Mouse (Mus musculus): ENCODE data around the gene Iglon5. TPM values are rescaled to one million over a fixed set of nuclear protein-coding genes. Genes with fewer than 3 reads are reported as not detected.

The Iglon5 gene
- 0.80 and 2.2 TPM in 2 replicates for polyA plus RNA-seq (2016; fragmentation: Nextera tagmentation; extraction: Ambion mirVana)

- Histone ChIP-seq H3K4me1 (replicated peaks) (peaks cover 24% of the 10 kb centered on the region), H3K9me3 (no peaks in the 10 kb centered on the region), H3K36me3 (no peaks in the 10 kb centered on the region), H3K27ac (peak within 1 kb of the TSS; percentile 93), H3K27me3 (ENCODE audit: insufficient read depth, poor library complexity, severe bottlenecking) (peaks cover 13% of the 10 kb centered on the region; the same call in 1 of the 2 replicates), H3K4me3 (peak within 1 kb of the TSS; percentile 76)
- 1% methylated on average over 22 of the region's 41 CpGs for whole genome bisulfite sequencing
- DNase-seq (ENCODE audit: low spot score) = peak; percentile 43
Measured at GRCm38 (mm10) chr7:43489631-43490125, at the start of gene Iglon5. Gene Iglon5 (minus strand): TSS chr7:43490075.

GRCm38 (mm10) chr7:43538524-43538923 is 48.6 kb upstream of the Iglon5 start:
- DNase-seq (ENCODE audit: low spot score) = no peak
- no peak overlapping the region for H3K4me3 ChIP-seq
- H3K36me3 ChIP-seq = no peaks in the 10 kb centered on the region
- H3K4me1 ChIP-seq (replicated peaks) = no peaks in the 10 kb centered on the region
- WGBS = 72% methylated on average over 4 of the region's 4 CpGs
- H3K27me3 ChIP-seq (ENCODE audit: insufficient read depth, poor library complexity, severe bottlenecking) = no peaks in the 10 kb centered on the region
- H3K9me3 ChIP-seq = no peaks in the 10 kb centered on the region
- no peak overlapping the region for H3K27ac ChIP-seq

DNA sequence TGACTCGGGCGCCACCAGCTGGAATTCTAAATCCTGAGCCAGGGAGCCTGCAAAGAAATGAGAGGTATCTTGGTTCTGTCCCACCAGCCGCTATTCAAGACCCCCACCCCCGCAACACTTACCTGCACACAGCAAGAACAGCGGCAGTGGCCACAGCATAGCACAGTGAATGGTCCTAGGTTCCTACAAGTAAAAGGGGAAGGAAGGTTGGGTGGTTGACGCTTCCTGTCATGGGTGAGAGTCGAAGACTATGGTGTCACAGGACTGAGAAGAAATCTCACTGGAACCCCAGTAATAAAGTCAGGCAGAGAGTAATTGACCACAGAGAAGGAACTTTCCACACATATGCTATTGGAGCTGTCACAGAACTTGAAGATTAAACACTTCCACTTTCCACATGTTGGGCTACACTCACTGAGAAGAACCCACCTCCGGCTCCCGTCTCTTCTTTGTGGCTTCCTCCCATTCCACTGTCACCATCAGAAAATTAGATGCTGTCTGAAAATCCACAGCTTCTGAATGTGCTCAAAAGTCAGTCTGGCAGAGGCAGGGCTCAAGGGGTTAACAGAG is 43.1 kb upstream of the Iglon5 start:
- no peak overlapping the region for H3K27ac ChIP-seq
- H3K4me3 ChIP-seq = no peak overlapping the region
- H3K4me1 ChIP-seq (replicated peaks) = no peaks in the 10 kb centered on the region
- no peaks in the 10 kb centered on the region for H3K27me3 ChIP-seq (ENCODE audit: insufficient read depth, poor library complexity, severe bottlenecking)
- H3K9me3 ChIP-seq = no peaks in the 10 kb centered on the region
- DNase-seq (ENCODE audit: low spot score) = no peak
- no peaks in the 10 kb centered on the region for H3K36me3 ChIP-seq
- 89% methylated on average over 9 of the region's 9 CpGs for WGBS

- Histone ChIP-seq H3K27ac (no peak overlapping the region), H3K36me3 (no peaks in the 10 kb centered on the region), H3K27me3 (ENCODE audit: insufficient read depth, poor library complexity, severe bottlenecking) (no peaks in the 10 kb centered on the region), H3K9me3 (no peaks in the 10 kb centered on the region), H3K4me3 (no peak overlapping the region), H3K4me1 (replicated peaks) (no peaks in the 10 kb centered on the region)
- 77% methylated on average over 8 of the region's 8 CpGs for WGBS
- DNase-seq (ENCODE audit: low spot score) = no peak
Measured at GRCm38 (mm10) chr7:43530216-43530785, 40.4 kb upstream of the Iglon5 start.

DNA sequence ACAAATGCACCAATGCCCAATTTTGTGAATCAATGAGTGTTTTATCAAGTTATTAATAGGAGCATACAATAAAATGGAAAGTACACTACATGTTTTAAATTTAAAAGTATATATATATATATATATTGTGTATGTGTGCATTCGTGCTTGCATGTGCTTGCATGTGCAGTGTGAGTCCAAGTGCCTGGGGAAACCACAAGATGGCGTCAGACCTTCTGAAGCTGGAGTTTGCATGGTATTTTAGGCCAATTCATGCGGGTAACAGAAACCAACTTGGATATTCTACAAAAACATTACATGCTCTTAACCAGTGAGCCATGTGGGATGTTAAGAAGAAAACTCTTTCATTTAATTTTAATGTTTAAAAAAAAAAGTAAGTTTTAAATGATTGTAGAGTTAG is 35.4 kb upstream of the Iglon5 start:
- DNase-seq (ENCODE audit: low spot score) = no peak
- no peaks in the 10 kb centered on the region for H3K36me3 ChIP-seq
- 57% methylated on average over 3 of the region's 3 CpGs for WGBS
- no peak overlapping the region for H3K4me3 ChIP-seq
- H3K4me1 ChIP-seq (replicated peaks) = no peaks in the 10 kb centered on the region
- no peaks in the 10 kb centered on the region for H3K9me3 ChIP-seq
- no peak overlapping the region for H3K27ac ChIP-seq
- no peaks in the 10 kb centered on the region for H3K27me3 ChIP-seq (ENCODE audit: insufficient read depth, poor library complexity, severe bottlenecking)

DNA sequence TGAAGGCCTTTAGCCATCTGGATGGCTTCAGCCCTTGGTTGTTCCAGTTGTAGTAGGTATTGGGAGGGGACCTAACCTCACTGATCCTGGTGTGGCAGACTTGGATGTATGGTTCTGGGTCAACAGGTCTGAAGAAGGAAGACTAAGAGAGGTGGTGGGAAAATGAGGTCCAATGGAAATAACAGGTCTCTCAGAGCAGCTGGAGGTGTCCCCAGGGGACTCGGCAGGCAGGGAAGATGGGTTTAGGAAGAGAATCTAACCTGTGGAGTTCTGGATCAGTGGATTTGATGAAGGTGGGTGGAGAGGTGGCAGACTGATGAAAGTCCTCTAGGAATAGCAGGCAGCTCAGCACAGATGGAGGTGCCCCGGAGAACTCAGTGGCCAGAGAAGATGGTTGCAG is 32.9 kb upstream of the Iglon5 start:
- no peak overlapping the region for H3K27ac ChIP-seq
- 81% methylated on average over 2 of the region's 2 CpGs for WGBS
- H3K36me3 ChIP-seq = no peaks in the 10 kb centered on the region
- no peaks in the 10 kb centered on the region for H3K27me3 ChIP-seq (ENCODE audit: insufficient read depth, poor library complexity, severe bottlenecking)
- H3K4me3 ChIP-seq = no peak overlapping the region
- DNase-seq (ENCODE audit: low spot score) = no peak
- no peaks in the 10 kb centered on the region for H3K4me1 ChIP-seq (replicated peaks)
- no peaks in the 10 kb centered on the region for H3K9me3 ChIP-seq

DNA sequence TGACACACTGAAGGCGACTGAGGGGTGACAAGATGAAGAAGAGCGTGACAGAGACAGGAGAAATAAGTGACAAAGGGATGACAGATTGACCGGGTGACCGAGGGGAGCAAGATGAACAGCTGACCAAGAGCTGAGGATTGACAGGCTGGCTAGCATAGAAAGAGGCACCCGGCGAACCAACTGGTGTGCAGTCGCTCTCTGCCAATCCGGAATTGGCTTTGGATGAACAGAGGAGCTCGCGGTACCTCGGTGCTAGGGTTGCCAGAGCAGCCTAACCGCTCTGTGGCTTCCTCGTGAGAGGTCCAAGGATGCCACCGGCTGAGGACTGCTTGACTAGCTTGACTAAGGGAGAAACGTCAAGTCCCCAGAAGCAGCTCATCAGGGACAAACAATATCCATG is 28.5 kb upstream of the Iglon5 start:
- Histone ChIP-seq H3K4me1 (replicated peaks) (no peaks in the 10 kb centered on the region), H3K4me3 (no peak overlapping the region), H3K36me3 (no peaks in the 10 kb centered on the region), H3K27me3 (ENCODE audit: insufficient read depth, poor library complexity, severe bottlenecking) (no peaks in the 10 kb centered on the region), H3K27ac (no peak overlapping the region), H3K9me3 (no peaks in the 10 kb centered on the region)
- DNase-seq (ENCODE audit: low spot score) = no peak
- WGBS = 87% methylated on average over 15 of the region's 15 CpGs

DNA sequence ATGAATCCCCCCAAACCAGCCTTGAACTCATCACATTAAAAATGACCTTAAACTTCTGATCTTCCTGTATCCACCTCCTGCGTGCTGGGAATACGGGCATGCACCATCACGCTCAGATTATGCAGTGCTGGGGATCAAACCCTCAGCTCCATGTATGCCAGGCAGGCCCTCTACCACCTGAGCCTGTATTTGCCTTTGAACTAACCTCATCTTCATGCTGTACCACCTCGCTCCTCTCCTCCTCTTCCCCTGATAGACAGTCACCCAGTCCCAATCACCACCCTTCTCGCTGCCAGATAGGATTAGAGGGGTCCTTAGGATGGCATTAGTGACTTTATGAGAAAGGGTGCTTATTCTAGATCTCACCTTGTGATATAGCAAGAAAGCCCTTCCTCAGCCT is 25.2 kb upstream of the Iglon5 start:
- H3K9me3 ChIP-seq = no peaks in the 10 kb centered on the region
- no peak overlapping the region for H3K4me3 ChIP-seq
- H3K4me1 ChIP-seq (replicated peaks) = no peaks in the 10 kb centered on the region
- H3K36me3 ChIP-seq = no peaks in the 10 kb centered on the region
- H3K27me3 ChIP-seq (ENCODE audit: insufficient read depth, poor library complexity, severe bottlenecking) = no peaks in the 10 kb centered on the region
- WGBS = 87% methylated on average over 5 of the region's 5 CpGs
- no peak overlapping the region for H3K27ac ChIP-seq
- DNase-seq (ENCODE audit: low spot score) = no peak

- H3K9me3 ChIP-seq = no peaks in the 10 kb centered on the region
- no peaks in the 10 kb centered on the region for H3K27me3 ChIP-seq (ENCODE audit: insufficient read depth, poor library complexity, severe bottlenecking)
- H3K27ac ChIP-seq = no peak overlapping the region
- H3K4me1 ChIP-seq (replicated peaks) = no peaks in the 10 kb centered on the region
- 83% methylated on average over 4 of the region's 4 CpGs for WGBS
- no peak overlapping the region for H3K4me3 ChIP-seq
- DNase-seq (ENCODE audit: low spot score) = no peak
- H3K36me3 ChIP-seq = no peaks in the 10 kb centered on the region
Measured at GRCm38 (mm10) chr7:43512519-43512918, 22.6 kb upstream of the Iglon5 start.

GRCm38 (mm10) chr7:43511707-43512478 is 22.0 kb upstream of the Iglon5 start:
- no peak overlapping the region for H3K27ac ChIP-seq
- DNase-seq (ENCODE audit: low spot score) = no peak
- H3K4me3 ChIP-seq = no peak overlapping the region
- H3K27me3 ChIP-seq (ENCODE audit: insufficient read depth, poor library complexity, severe bottlenecking) = no peaks in the 10 kb centered on the region
- H3K4me1 ChIP-seq (replicated peaks) = no peaks in the 10 kb centered on the region
- H3K36me3 ChIP-seq = no peaks in the 10 kb centered on the region
- no peaks in the 10 kb centered on the region for H3K9me3 ChIP-seq
- WGBS = 68% methylated on average over 4 of the region's 4 CpGs

DNA sequence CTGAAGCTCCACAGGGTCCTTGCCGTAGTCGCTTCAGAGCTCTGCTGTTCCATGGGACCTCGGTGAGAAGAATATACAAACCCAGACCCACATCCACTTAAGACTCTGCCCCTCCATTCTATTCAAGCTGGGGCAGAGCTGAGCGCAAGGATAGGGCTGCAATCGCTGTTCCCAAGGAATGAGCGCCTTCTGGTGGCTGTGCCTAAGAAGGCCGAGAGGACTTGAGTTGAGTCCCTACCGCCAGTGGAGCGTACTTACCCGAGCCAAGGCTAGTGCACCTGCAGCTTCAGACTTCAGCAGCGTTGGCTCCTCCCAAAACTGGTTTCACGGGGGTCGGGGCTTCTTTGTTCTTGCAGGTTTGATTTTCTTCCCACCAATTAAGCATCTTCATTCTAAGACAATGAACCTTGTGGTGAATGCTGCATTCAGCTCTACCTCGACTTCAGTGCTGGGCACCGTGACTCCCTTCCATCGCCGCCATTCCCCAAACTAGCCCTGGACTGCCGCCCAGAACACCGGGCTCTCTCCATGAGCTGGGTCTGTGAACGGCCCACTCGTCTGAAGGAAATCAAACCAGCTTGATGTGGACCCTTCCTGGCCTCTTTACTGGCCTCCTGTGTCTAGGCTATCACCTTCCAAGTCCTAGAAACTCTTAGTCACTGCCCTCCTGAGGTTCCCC is 5.6 kb upstream of the Iglon5 start:
- H3K9me3 ChIP-seq = peaks cover 12% of the 10 kb centered on the region; the same call in 1 of the 2 replicates
- peaks cover 10% of the 10 kb centered on the region; the same call in 1 of the 2 replicates for H3K27me3 ChIP-seq (ENCODE audit: insufficient read depth, poor library complexity, severe bottlenecking)
- peaks cover 4% of the 10 kb centered on the region; the same call in 1 of the 2 replicates for H3K4me1 ChIP-seq (replicated peaks)
- H3K4me3 ChIP-seq = no peak overlapping the region
- H3K27ac ChIP-seq = no peak overlapping the region
- DNase-seq (ENCODE audit: low spot score) = peak; percentile 45
- H3K36me3 ChIP-seq = no peaks in the 10 kb centered on the region
- 13% methylated on average over 21 of the region's 21 CpGs for WGBS

DNA sequence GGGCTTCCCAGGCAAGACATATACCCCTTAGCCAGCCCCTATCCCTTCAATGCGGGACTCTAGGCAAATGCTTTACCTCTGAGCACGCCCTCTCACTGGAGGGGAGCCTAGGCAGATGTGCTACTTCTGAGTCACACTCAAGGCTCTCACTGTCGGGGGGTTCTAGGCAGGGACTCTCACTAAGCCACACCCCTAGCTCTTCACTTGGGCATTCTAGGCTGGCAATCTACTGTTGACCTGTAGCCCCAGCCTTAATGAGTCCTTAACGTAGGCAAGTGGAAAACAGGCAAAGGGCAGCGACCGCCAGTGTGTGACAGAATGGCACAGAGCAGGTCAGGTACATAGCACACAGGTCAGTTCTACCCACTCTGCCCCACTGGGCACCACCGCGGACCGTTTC is 986 bp upstream of the Iglon5 start:
- DNase-seq (ENCODE audit: low spot score) = no peak
- WGBS = 68% methylated on average over 9 of the region's 9 CpGs
- H3K4me1 ChIP-seq (replicated peaks) = peaks cover 24% of the 10 kb centered on the region
- peaks cover 18% of the 10 kb centered on the region; the same call in 1 of the 2 replicates for H3K27me3 ChIP-seq (ENCODE audit: insufficient read depth, poor library complexity, severe bottlenecking)
- 0 out of 2 replicates have a peak overlapping the region, but pooled peaks have one; percentile 76 for H3K4me3 ChIP-seq
- H3K36me3 ChIP-seq = no peaks in the 10 kb centered on the region
- H3K27ac ChIP-seq = no peak overlapping the region
- no peaks in the 10 kb centered on the region for H3K9me3 ChIP-seq
